Mouse (Mus musculus): Measurements from ENCODE around the gene Btbd11.

Gene Btbd11

DNA sequence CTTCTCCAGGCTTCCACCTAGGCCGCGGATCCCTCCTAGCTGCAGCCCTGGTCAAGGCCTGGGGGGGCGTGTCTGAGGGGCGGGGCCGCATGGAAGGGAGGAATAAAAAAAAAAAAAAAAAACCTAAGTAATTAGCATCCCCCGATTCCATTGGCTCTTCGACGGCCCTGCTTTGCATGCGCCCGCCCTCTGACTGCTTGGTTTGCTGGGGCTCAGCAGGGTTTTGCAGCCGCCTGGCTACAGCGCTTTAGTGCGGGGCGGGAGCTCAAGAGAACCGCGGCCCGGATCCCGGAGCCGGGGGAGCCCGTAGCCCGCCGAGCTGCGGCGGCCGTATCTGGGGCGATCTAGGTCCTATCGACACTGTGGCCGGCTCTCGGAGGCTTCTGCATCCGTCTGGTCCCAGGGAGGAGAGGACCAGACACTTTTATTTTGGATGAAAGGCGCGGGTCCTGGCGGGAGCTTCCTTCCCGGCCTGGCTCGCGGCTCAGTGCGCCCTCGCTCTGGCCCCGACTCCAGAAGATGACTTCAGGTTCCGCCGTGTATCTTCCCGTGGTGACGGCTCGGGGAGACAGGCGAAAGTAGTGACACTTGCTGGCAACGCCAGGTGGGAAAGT lies at the start of gene Btbd11:
Btbd11 (plus strand) TSS at position 210 of the 614 bp plus-strand sequence.
- peak; percentile 53 for DNase-seq (ENCODE audit: low read depth)

DNA sequence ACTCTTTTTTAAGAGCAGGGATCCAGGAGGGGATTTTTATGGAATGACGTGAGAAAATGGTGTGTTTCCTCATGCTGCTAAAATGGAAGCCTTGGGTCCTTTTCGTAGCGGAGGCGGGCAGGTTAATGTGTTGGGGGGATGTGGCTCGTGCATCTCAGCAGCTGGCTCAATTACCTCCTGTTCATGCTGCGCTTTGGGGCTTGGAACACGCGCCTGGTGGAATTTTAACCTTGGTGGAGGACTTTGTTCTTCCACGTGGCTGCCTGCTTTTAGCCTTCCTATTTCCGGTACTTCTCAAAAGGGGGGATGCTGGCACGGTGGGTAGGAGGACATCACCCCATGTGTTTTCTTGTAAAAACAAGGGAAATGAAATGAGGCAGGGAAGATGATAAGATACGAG lies 47.9 kb upstream of the Btbd11 start:
- no peak for DNase-seq (ENCODE audit: low read depth)

DNA sequence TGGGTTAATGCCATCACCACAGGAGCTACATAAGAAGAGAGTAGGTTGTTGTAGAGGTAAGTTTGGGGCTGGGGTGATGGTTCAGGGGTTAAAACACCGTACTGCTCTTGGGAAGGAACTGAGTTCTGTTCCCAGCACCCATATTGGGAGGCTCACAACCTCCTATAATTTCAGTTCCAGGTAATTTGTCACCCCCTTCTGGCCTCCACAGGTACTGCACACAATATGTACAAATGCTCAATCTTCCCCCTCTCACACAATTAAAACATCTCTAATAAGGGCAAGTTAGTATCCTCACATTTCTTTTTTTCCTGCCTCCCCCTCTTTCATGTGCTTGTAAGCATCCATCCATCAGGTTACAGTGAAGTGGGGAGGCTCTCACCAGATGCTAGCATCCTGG lies 44.7 kb upstream of the Btbd11 start:
- DNase-seq (ENCODE audit: low read depth) = no peak

DNA sequence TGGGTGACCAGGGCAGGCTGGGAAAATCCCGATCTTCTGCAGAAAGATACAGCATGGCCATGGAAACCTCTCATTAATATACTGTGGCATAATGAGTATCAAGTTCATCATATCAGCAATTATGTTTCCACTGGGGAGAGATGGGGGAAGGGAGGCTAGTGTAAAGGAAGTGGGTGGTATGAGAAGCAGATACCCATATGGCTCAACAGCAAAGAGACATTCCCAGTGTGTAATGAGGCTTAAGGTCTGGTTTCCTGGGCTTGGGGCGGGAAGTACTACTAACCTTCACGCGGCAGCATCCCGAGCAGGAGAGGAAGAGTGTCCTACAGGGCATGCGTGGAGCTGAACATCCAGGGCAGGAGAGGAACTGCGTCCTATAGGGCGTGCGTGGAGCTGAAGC lies 39.4 kb upstream of the Btbd11 start:
- no peak for DNase-seq (ENCODE audit: low read depth)

DNA sequence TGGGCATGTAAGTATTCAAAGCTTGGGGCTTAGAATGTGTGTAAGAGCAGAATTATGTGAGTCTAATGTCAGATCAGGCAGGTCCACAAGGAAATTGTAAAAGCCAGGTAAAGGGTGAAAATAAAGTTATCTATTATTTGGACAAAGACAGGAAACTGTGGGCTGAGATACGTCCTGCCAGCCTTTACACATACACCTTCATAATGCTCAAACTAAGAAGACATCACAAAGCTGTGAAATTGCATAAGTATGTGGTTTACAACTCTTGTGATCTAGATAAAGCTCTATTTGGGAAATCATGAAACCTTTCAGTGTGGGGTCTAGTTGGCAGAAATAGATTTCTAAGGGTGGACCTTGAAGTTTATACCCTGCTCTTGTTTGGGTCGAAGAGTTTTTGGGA lies 34.1 kb upstream of the Btbd11 start:
- no peak for DNase-seq (ENCODE audit: low read depth)

DNA sequence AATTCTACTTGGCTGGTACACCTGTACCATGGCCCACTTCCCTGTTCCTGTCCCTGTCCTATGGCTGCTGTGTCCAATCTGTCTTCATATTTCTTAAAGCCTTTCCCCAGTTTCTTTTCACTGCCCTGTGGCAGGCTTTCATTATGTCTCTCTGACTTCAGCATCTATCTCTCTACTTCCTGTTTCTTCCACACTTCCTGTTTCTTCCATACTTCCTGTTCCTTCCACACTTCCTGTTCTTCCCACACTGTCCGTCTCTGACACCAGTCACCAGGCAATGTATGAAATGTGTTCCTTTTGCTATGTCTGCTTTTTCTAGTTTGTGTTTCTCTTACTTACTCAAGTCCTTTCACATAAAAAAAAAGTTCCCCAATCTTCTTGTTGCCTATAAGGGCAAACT lies 32.3 kb upstream of the Btbd11 start:
- DNase-seq (ENCODE audit: low read depth) = no peak

DNA sequence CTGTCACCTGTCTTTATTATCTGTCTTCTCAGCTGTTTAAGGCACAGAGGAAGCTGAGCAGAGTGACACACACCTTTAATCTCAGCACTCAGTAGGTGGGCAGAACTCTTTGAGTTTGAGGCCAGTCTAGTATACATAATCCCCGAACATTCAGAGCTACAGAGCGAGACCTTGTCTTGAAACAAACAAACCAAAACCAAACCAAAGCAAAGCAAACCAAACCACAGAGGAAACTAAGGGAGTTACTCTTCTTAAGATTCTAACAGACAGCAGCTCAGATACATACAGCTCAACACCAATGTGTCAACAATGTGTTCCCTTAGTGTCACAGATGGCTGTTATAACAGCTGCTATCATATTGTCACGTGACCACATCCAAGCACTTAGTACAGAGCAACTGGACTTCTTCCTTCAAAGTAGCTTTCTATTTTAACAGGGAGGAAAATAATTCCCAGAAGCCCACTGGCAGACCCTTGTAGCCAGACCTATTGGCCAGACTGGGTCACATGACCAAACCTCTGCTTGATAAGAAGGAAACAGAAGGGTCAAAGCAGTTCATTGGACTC lies 27.0 kb upstream of the Btbd11 start:
- no peak for DNase-seq (ENCODE audit: low read depth)

DNA sequence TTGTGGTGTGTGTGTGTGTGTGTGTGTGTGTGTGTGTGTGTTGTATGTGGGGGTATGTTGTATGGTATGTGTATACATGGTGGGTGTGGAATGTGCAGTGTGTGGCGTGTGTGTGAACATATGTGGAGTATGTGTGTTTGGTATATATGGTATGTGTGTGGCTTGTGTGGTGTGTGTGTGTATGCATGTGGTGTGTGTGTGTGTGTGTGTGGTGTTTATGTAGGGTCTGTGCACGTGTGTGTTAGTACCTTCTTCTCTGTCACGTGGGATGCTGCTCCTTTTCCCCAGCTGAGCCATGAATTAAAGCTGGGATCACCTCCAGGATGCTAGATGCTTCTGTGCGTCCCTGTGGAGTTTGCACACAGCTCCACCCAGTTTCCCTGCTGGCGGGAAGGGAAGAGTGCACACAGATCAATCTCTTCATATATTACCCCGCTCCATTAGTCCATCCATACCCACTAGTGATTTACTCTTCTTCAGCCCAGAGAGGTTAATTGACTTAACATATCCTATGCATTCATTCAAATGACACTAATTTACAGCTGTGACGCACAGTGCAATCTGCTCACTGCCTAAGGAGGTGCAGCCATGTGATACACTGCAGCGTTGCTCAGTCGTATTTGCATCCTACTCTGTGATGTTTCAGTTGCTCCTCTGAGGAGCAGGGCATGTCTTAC lies 23.7 kb upstream of the Btbd11 start:
- DNase-seq (ENCODE audit: low read depth) = no peak

DNA sequence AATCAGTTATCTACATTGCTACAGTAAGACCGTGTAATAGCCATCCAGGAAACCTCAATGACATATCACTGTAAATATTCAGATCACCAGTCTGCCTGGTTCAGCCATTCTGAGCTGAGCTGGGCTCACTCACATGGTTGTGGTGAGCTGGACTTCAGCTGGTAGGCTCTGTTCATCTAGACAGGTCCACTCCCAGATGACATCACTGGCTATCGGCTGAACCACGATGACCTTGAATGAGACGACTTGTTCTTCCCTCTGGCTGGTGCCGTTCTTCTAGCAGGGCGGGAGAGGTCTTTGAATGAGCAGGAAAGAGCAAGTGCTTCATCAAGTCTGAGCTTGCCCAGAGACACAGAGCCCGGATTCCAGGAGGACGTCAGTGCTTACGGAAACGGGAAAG lies 19.7 kb upstream of the Btbd11 start:
- DNase-seq (ENCODE audit: low read depth) = no peak

DNA sequence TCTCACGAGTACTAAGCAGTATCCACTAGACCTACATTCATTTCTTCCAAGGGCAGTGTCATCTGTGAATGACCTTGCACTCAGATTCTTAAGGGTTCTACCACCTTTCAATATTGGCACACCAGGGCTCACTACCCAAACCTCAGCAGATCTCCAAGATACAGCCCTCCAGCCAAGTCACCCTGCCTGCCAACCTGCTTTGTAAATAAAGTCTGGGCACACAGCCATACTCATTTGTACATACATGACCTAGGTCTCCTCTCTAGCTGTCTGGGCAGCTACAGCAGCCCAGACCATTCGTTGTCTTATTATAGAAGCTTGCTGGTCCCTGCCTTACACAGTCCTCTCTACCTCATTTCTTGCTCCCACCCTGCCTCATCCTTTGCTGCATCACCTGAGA lies 15.3 kb upstream of the Btbd11 start:
- DNase-seq (ENCODE audit: low read depth) = no peak

DNA sequence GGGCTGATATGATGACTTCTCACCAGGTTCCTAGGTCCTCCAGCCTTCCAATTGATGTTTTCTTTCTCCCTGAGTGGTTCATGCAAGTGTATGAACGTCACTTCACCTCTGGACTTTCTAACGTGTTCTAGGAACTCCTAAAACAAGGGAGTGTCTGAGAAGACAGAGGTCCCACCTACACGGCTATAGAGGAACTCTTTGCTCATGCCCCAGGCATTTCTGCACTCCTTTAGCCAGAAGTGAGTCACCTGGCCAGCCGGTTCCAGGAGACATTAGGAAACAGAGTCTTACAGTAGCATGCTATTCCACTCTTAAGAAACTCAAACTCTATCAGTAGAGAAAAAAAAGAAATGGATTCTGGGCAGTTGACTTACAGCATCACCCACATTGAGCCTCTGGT lies 14.5 kb upstream of the Btbd11 start:
- no peak for DNase-seq (ENCODE audit: low read depth)

DNA sequence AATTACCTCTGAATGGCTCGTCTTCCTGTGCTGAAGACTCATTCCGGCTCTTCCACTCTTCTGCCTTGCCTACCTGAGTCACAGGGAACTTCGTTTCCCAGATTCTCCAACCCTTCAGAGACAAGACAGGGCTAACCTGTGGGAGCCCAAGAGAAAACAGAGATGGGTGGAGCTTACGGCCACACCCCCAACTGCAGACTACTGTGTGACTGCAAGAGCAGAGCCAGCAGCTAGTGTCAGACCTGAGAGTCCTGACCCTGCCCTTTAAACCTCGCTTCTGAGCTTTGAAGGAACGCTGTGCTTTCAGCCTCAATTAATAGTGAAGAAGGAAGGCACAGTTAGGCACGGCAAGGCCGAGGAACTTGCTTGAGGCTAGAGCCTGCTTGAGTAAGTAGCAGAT lies 7.6 kb upstream of the Btbd11 start:
- no peak for DNase-seq (ENCODE audit: low read depth)

DNA sequence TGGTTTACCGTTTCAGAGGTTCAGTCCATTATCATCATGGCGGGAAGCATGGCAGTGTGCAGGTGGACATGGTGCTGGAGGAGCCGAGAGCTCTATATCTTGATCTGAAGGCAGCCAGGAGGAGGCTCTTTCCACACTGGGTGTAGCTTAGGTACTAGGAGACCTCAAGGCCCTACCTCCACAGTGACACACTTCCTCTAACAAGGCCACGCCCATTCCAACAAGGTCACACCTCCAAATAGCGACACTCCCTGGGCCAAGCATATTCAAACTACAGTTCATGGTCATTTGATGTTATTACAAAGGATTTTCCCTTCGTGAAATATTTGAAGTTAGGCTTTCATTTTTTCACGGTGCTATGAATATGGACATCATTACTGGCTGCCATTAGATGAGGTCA lies 3.6 kb upstream of the Btbd11 start:
- DNase-seq (ENCODE audit: low read depth) = no peak

DNA sequence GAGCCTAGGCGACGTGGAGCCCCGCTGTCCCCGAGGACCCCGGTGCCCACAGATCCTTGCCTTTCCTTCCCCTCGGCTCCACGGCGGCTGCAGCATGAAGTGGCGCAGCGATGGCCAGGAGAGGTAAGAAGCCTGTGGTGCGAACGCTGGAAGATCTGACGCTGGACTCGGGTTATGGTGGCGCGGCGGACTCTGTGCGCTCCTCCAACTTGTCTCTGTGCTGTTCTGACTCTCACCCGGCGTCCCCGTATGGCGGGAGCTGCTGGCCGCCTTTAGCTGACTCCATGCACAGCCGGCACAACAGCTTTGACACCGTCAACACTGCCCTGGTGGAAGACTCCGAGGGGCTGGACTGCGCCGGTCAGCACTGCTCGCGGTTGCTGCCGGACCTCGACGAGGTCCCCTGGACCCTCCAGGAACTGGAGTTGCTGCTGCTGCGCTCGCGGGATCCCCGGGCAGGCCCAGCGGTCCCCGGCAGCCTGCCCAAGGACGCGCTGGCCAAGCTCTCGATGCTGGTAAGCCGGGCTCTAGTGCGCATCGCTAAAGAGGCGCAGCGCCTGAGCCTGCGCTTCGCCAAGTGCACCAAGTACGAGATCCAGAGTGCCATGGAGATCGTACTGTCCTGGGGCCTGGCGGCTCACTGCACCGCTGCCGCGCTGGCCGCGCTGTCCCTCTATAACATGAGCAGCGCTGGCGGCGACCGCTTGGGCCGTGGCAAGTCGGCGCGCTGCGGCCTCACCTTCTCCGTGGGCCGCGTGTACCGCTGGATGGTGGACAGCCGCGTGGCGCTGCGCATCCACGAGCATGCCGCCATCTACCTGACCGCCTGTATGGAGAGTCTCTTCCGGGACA lies 831 bp downstream of the Btbd11 start:
- DNase-seq (ENCODE audit: low read depth) = no peak

DNA sequence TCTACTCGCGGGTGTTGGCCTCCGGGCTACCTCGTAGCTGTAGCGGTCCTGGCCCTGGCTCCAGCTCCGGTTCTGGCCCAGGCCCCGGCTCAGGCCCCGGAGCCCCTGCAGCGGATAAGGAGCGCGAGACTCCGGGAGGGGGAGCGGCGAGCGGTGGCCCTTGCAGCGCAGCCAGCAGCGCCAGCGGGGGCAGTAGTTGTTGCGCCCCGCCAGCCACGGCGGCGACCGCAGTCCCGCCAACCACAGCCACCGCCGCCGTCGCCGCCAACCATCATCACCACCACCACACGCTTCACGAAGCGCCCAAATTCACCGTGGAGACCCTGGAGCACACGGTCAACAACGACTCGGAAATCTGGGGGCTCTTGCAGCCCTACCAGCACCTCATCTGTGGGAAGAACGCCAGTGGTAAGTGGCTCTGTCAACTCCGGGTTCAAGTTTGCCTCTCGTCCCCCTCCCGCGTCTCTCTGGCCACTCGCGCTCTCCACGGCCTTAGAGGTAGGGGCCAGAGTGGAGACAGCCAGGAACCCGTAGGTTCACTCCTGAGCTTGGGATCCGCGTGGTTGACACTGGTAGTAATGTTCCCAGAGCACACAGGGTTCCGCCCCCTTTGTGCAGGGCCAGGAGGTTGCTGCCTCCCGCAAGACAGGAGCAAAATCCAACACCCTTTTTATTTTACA lies 1.6 kb downstream of the Btbd11 start:
- no peak for DNase-seq (ENCODE audit: low read depth)

DNA sequence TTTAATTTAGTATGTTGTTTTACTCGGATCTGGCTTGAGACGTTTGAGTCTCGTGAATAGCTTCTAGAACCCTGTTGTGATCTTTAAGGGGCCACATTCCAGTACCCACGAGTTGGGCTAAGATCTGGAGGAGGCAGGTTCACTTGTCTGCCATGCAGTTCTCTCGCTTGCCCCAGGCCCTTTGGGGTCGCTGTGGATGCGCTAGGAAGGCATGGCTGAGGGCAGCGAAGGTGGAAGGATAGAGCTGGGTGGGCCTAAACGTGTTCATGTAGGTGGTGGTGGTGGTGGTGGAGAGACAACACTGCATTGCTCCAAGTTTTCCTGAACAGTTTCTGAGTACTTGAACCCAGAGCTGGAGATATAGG lies 2.1 kb downstream of the Btbd11 start:
- no peak for DNase-seq (ENCODE audit: low read depth)

DNA sequence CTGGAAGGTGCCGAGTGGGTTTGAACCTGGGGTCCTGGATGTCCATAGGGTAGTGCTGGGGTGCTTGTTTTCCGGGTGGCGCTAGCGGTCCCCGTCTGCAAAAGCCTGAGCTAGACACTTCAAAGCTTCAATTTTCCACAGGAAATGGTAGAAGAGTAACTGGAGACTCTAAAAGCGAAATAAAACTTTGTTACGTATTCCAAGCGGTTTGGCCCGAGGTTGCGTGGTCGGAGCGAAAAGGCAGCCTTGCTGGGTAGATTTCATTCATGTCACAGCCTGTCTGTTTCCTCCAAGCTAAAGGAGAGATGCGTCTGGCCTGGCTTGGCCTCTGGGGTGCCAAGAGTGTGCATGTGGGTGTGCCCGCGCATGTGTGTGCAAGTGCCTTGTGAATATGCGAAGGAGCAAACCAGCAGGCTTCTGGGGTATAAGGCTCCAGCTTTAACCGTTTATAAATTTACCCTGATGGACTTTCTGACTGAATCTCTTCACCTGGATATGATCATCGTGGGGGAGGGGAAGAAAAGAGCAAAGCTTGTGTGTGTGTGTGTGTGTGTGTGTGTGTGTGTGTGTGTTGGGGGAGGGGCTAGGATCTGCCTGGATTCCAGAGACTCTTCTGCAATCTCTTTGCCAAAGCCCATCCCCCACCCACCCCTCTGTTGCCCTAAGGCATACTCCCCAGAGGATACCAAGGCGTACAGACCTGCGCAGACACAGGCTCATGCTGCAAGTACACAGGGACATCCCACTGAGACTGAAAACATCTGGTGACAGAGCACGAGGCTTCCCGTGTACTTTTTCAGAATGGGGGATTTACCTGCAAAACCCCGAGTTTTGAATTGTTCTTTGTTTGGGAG lies 2.9 kb downstream of the Btbd11 start:
- no peak for DNase-seq (ENCODE audit: low read depth)

DNA sequence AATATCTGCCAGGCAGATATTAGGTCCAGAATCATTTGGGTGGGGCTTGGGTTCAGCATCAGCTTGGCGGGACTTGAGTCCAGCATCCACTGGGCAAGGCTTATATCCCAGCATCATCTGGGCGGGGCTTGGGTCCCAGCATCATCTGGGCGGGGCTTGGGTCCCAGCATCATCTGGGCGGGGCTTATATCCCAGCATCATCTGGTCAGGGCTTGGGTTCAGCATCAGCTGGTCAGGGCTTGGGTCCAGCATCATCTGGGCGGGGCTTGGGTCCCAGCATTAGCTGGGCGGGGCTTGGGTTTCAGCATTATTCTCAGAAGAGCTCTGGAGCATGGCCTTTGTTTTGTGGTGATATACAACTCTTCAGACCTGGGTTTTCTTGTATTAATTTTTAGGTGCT lies 6.4 kb downstream of the Btbd11 start:
- no peak for DNase-seq (ENCODE audit: low read depth)

DNA sequence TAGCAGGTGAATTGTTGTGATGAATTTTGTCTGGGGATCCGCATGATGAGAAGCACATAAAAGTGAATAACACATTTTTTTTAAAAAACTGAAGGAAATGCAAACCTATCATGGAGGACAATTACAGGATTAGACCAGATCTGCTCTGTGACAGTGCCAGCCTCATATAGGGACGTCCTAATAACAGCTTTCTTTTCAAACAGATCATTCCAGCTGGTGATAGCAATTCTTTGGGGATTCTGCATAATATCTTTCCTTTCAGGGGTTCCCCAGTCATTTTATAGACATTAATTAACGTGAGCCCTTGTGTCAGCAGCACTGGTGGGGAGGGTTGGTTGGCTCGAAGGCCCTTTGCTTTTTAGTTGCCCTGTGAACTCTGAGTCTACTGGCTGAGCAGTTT lies 7.9 kb downstream of the Btbd11 start:
- no peak for DNase-seq (ENCODE audit: low read depth)

DNA sequence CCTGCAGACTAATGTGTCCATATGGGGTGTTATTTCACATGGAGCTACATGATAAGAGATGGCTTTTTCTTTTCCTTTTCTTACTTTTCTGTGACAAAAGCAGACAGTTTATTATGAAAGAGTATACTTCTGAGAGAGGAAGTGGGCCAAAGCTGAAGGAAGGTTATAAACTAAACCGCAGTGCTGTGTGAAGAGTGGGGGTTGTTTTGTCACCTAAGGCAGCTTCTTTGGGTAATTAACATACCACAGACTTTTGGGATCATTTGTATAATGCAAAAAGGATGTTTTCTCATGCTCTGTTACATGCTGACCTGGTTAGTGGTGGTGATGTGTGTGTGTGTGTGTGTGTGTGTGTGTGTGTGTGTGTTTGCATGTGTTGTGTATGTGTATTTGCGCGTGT lies 24.5 kb downstream of the Btbd11 start:
- no peak for DNase-seq (ENCODE audit: low read depth)

DNA sequence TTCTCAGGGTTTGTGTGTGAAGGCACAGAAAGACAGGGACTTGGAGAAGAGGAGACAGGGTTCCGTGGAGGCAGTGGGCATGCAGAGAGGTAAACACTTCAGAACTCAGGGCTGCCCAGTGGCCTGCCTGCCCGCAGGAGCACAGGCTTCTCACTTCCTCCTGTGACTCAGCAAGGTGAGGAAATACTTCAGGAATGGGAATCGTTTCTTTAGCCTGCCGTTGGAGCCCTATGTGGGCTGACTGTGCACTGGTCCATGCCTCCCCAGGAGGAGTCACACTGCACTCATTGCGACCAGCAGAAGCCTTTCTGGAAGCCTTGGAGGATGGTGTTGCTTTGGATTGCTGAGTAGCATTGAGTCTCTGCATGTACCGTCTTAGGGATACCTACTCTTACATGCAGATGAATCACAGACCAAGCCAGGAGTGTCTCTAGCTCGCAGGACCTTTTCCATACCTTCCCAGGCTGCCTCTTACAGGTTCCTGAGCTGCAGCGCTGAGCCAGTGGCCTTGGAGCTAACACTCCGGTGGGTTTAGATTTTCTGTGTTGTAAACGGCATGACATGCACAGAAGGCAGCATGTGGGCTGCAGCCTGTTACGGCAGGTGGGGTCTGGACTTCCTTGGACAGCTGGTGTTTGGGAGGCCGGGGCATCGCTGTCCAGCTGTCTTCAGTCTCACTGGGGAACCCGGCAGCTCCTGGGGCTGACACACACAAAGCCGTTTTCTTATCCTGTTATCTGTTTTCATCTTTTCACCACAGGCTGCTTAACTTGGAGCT lies 34.4 kb downstream of the Btbd11 start:
- DNase-seq (ENCODE audit: low read depth) = no peak

All from c-Kit-positive CD71-positive TER-119-negative erythroid progenitor cells, embryonic 14.5 days (primary cell).